In the genomic region with DNA sequence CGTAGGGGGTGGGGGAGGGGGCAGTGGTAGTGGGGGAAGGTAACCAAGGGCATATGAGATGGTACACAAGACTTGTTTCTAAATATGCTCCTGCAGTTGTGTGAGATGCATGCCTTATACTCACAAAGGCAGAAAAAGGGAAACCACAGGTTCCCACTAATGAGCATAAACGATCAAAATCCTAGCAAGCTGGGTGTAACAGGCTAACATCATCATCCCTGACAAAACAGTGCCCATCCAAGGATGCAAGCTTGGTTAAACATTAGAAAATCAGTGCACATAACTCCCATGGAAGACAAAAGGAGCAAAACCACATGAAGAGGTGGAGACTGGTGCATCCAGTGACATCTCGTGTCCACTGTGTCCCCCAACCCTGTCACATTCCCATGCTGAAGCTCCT, we compare ENCODE assay signal across 17 mouse cellular contexts. TPM values are rescaled to one million over a fixed set of nuclear protein-coding genes. Genes with fewer than 3 reads are reported as not detected.
"Had no signal": no experiment of that assay in that cellular context is flagged by ENCODE, and none has a peak within 500 bp of the region (broad histone marks: within the 10 kb centered on the region; RNA-seq: fewer than 3 reads in every experiment).

No protein-coding gene starts in this region.

- H3K27ac ChIP-seq: neural tube, embryonic 12.5 days; neural tube, embryonic 13.5 days; neural tube, embryonic 15.5 days; stomach, embryonic 15.5 days had no signal

- DNase-seq: retina, postnatal 1 day; right cerebral cortex, adult 18-20 months; right cerebral cortex, postnatal 14 days; right cerebral cortex, postnatal 25 days; right cerebral cortex, postnatal 4 days; spleen, adult 18-20 months; thymus, adult 18-20 months; thymus, adult 2 months; thymus, postnatal 14 days; thymus, postnatal 25 days; thymus, postnatal 36 days; thymus, postnatal 4 days had no signal

- H3K4me1 ChIP-seq: neural tube, embryonic 13.5 days; neural tube, embryonic 15.5 days; stomach, embryonic 15.5 days had no signal

- H3K4me2 ChIP-seq: neural tube, embryonic 12.5 days; neural tube, embryonic 13.5 days; neural tube, embryonic 15.5 days; stomach, embryonic 15.5 days had no signal

- H3K9ac ChIP-seq: neural tube, embryonic 12.5 days; neural tube, embryonic 13.5 days; neural tube, embryonic 15.5 days; stomach, embryonic 15.5 days had no signal

- H3K4me3 ChIP-seq: neural tube, embryonic 12.5 days; neural tube, embryonic 13.5 days; neural tube, embryonic 15.5 days; stomach, embryonic 15.5 days had no signal

- H3K27me3 ChIP-seq: neural tube, embryonic 12.5 days; stomach, embryonic 15.5 days had no signal

- H3K36me3 ChIP-seq: neural tube, embryonic 12.5 days; neural tube, embryonic 13.5 days; neural tube, embryonic 15.5 days; stomach, embryonic 15.5 days had no signal

- H3K9me3 ChIP-seq: neural tube, embryonic 12.5 days; neural tube, embryonic 13.5 days; neural tube, embryonic 15.5 days; stomach, embryonic 15.5 days had no signal

RNA-seq across cellular contexts. Expression of a gene that starts 40.8 kb away (rescaled TPM):
- total RNA-seq: neutrophil, adult 5-6 weeks had no signal
